Mouse (Mus musculus) embryonic facial prominence, embryonic 13.5 days (tissue): ENCODE measurements around the gene Pigl. TPM values are rescaled to one million over a fixed set of nuclear protein-coding genes. Genes with fewer than 3 reads are reported as not detected.
A peak's percentile ranks its signal among the peaks of the same experiment; 100 is the strongest.

Source experiments
- ATAC-seq: fragments of 200-750 bp; cut with Nextera tagmentation; 2 replicates; pipeline ENCODE4 v1.8.0; 2017; ENCODE audit warnings: low read depth; ENCODE audit not compliant: insufficient number of reproducible peaks, insufficient read depth, low FRiP score, low TSS enrichment
- H3K27ac ChIP-seq: fragments of 300-500 bp; sonication (generic); 2 replicates; pipeline ENCODE4 v1.5.1; 2015; ENCODE audit warnings: moderate library complexity, mild to moderate bottlenecking, inconsistent platforms
- H3K27me3 ChIP-seq: fragments of 300-500 bp; sonication (generic); 2 replicates; pipeline ENCODE4 v1.6.1; 2015; ENCODE audit warnings: mild to moderate bottlenecking, inconsistent platforms
- H3K36me3 ChIP-seq: fragments of 300-500 bp; sonication (generic); 2 replicates; pipeline ENCODE4 v1.6.1; 2015; ENCODE audit warnings: mild to moderate bottlenecking, inconsistent platforms
- H3K4me1 ChIP-seq: fragments of 300-500 bp; sonication (generic); 2 replicates; pipeline ENCODE4 v1.6.1; 2015; ENCODE audit warnings: inconsistent platforms
- H3K4me2 ChIP-seq: fragments of 300-500 bp; sonication (generic); 2 replicates; pipeline ENCODE4 v1.6.1; 2015; ENCODE audit warnings: moderate library complexity, mild to moderate bottlenecking, inconsistent platforms
- H3K4me3 ChIP-seq: fragments of 300-500 bp; sonication (generic); 2 replicates; pipeline ENCODE4 v1.5.1; 2015; ENCODE audit warnings: mild to moderate bottlenecking, inconsistent platforms
- H3K9ac ChIP-seq: fragments of 300-500 bp; sonication (generic); 2 replicates; pipeline ENCODE4 v1.6.1; 2015; ENCODE audit warnings: mild to moderate bottlenecking, inconsistent platforms
- H3K9me3 ChIP-seq: fragments of 300-500 bp; sonication (generic); 2 replicates; pipeline ENCODE4 v1.6.1; 2016; ENCODE audit warnings: inconsistent platforms
- WGBS: fragments of 180-500 bp; shearing (Covaris S2); methylation state at CpG from one replicate; pipeline ENCODE4 v1.1.7; 2015; ENCODE audit warnings: mixed read lengths; 5-methylcytosine and 5-hydroxymethylcytosine counted together
- polyA plus RNA-seq: library from polyadenylated mRNA; unstranded; fragments of >200 nt; fragmentation: Nextera tagmentation; extraction: Ambion mirVana; gene quantifications from 2 replicates; pipeline ENCODE4 v1.2.1, GENCODE M21; 2015

Pigl gene
- polyA plus RNA-seq, 1 experiment from 2014 or later = 9.6 TPM

- Histone ChIP-seq H3K36me3 (no peaks in the 10 kb centered on the region), H3K4me1 (no peaks in the 10 kb centered on the region), H3K4me2 (no peak overlapping the region), H3K4me3 (no peak overlapping the region), H3K27me3 (no peaks in the 10 kb centered on the region), H3K9me3 (no peaks in the 10 kb centered on the region), H3K27ac (no peak overlapping the region), H3K9ac (no peak overlapping the region)
- ATAC-seq = no peak
- 88% methylated on average over 6 of the region's 6 CpGs for WGBS
These were observed 12.2 kb downstream of the Pigl start for GRCm38 (mm10) chr11:62470451-62470850.

GRCm38 (mm10) chr11:62473516-62473915 is 15.3 kb downstream of the Pigl start:
- Histone ChIP-seq H3K9ac (no peak overlapping the region), H3K36me3 (no peaks in the 10 kb centered on the region), H3K9me3 (no peaks in the 10 kb centered on the region), H3K4me1 (no peaks in the 10 kb centered on the region), H3K27ac (no peak overlapping the region), H3K4me3 (no peak overlapping the region), H3K4me2 (no peak overlapping the region), H3K27me3 (no peaks in the 10 kb centered on the region)
- 92% methylated on average over 5 of the region's 5 CpGs for WGBS
- no peak for ATAC-seq

GRCm38 (mm10) chr11:62476156-62476555 is 17.9 kb downstream of the Pigl start:
- Histone ChIP-seq H3K27me3 (no peaks in the 10 kb centered on the region), H3K4me2 (no peak overlapping the region), H3K4me1 (no peaks in the 10 kb centered on the region), H3K36me3 (no peaks in the 10 kb centered on the region), H3K27ac (no peak overlapping the region), H3K4me3 (no peak overlapping the region), H3K9me3 (no peaks in the 10 kb centered on the region), H3K9ac (no peak overlapping the region)
- ATAC-seq = no peak
- 97% methylated on average over 4 of the region's 4 CpGs for WGBS

DNA sequence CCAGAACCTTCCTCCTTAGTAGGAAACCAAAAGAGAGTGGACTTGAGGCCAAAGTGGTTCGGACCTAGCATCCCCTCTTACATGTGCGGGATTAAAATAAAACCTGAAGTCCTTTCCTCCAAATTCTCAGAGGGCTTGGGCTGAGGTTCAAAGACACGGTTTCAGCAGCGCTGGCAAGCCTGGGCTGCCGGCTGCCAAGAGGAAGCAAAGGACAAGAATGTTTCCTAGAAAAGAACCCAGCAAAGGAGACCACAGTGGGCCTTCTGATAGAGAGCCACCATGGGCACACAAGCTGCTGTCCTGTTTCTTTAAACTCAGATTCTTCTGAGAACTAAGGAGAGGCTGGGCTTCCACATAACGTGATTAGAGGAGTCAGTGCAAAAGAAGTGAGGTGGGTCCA is 20.7 kb downstream of the Pigl start:
- WGBS = 63% methylated on average over 6 of the region's 6 CpGs
- Histone ChIP-seq H3K9me3 (no peaks in the 10 kb centered on the region), H3K4me3 (no peak overlapping the region), H3K4me1 (no peaks in the 10 kb centered on the region), H3K36me3 (no peaks in the 10 kb centered on the region), H3K9ac (no peak overlapping the region; the same call in 1 of the 2 replicates), H3K27me3 (no peaks in the 10 kb centered on the region), H3K4me2 (no peak overlapping the region), H3K27ac (0 out of 2 replicates have a peak overlapping the region, but pooled peaks have one; percentile 22)
- ATAC-seq = no peak

- Histone ChIP-seq H3K9me3 (no peaks in the 10 kb centered on the region), H3K9ac (no peak overlapping the region), H3K4me3 (no peak overlapping the region), H3K27ac (no peak overlapping the region), H3K4me2 (no peak overlapping the region), H3K27me3 (no peaks in the 10 kb centered on the region), H3K36me3 (no peaks in the 10 kb centered on the region), H3K4me1 (no peaks in the 10 kb centered on the region)
- no peak for ATAC-seq
- WGBS = 80% methylated on average over 5 of the region's 5 CpGs
These were observed 21.3 kb downstream of the Pigl start for GRCm38 (mm10) chr11:62479581-62479980.

DNA sequence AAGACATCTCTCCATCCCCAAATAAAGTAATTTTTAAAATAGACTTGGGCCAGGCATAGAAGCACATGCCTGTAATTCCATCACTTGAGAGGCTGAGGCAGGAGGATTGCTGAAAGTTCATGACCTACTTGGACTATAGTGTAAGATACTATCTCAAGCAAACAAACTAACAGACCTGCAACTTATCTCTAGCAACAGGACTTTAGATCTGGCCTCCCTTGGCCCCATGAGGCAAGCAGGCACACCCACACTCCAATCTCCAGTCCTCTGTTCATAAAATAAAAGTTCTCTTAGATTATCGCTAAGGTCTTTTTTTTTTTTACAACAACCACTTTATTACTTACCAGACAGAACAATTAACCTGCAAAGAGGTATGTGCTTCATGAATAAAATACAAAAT is 28.7 kb downstream of the Pigl start:
- 98% methylated on average over 1 of the region's 1 CpGs for WGBS
- Histone ChIP-seq H3K36me3 (no peaks in the 10 kb centered on the region), H3K4me2 (no peak overlapping the region), H3K4me3 (no peak overlapping the region), H3K9ac (no peak overlapping the region), H3K4me1 (no peaks in the 10 kb centered on the region), H3K27ac (no peak overlapping the region), H3K9me3 (no peaks in the 10 kb centered on the region), H3K27me3 (no peaks in the 10 kb centered on the region)
- no peak for ATAC-seq

DNA sequence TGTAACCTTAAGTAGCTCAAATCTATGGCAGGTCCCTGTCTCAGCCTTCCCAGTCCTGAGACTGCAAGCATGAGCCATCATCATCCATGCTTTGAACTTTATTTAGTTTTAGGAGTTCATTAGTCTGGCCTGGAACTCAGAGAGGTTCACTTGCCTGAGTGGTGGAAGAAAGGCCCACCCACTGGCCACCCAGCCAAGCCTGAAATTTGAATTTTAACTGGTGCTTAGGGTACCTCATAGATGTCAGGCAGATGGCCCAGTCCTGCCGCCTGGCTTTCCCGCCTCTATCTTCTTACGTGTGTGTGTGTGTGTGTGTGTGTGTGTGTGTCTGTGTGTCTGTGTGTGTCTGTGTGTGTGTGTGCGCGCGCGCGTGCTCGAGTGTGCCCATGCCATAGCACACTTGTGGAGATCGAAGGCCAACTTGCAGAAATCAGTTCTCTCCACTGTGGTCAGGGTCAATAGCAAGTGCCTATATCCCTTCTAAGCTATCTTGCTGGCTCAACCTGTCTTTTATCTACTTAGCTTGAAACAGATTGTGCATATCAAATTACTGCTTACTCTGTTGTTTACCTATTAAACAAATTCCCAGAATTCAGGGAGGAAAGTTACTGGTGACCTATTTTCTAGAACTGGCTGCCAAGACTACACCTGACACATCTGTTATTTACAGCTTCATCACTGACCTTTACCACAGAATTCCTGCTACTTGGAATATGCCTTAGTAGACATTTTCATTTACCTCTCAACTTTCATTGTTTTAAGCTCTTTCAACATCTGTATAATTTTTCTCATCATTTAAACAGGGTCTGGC is 29.5 kb downstream of the Pigl start:
- H3K9ac ChIP-seq = no peak overlapping the region
- no peaks in the 10 kb centered on the region for H3K9me3 ChIP-seq
- H3K4me3 ChIP-seq = no peak overlapping the region
- no peaks in the 10 kb centered on the region for H3K36me3 ChIP-seq
- H3K4me2 ChIP-seq = no peak overlapping the region
- no peaks in the 10 kb centered on the region for H3K4me1 ChIP-seq
- H3K27ac ChIP-seq = no peak overlapping the region
- ATAC-seq = no peak
- H3K27me3 ChIP-seq = no peaks in the 10 kb centered on the region
- WGBS = 90% methylated on average over 10 of the region's 10 CpGs

- no peak overlapping the region for H3K9ac ChIP-seq
- H3K4me3 ChIP-seq = no peak overlapping the region
- WGBS = 96% methylated on average over 6 of the region's 6 CpGs
- no peaks in the 10 kb centered on the region for H3K36me3 ChIP-seq
- H3K9me3 ChIP-seq = no peaks in the 10 kb centered on the region
- H3K4me2 ChIP-seq = no peak overlapping the region
- ATAC-seq = no peak
- no peaks in the 10 kb centered on the region for H3K27me3 ChIP-seq
- H3K4me1 ChIP-seq = peaks cover 8% of the 10 kb centered on the region
- no peak overlapping the region for H3K27ac ChIP-seq
These were observed 35.4 kb downstream of the Pigl start for GRCm38 (mm10) chr11:62493701-62494100.

DNA sequence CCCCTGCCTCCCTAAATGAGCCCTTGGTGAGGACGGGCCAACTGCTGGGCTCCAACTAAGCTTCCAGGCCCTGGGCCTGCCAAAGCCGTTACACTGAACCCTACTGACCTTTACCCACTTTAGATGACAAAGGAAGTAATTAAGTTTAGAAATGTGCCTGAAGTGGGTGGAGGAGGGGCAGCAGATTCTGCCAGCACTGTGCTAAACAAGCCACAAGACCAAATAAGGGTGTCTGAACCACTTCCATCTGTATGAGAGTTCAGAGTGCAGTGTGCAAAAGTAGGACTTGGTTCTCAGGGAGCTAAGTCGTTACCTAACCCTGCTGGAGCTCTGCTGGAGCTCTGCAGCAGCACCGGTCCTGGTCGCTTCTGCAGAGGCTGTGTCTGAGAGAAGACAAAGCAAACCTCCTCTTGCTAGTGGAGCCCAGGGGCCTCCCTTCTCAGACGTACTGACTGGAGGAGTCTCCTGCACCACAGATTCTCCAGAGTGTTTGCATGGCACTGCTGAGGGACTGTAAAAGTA is 36.6 kb downstream of the Pigl start:
- H3K4me1 ChIP-seq = peaks cover 8% of the 10 kb centered on the region
- H3K4me2 ChIP-seq = no peak overlapping the region
- 7% methylated on average over 6 of the region's 6 CpGs for WGBS
- no peak for ATAC-seq
- peak overlapping the region; percentile 54 for H3K9ac ChIP-seq
- no peak overlapping the region for H3K4me3 ChIP-seq
- H3K27ac ChIP-seq = peak overlapping the region; percentile 60; the same call in 1 of the 2 replicates
- no peaks in the 10 kb centered on the region for H3K9me3 ChIP-seq
- no peaks in the 10 kb centered on the region for H3K27me3 ChIP-seq
- no peaks in the 10 kb centered on the region for H3K36me3 ChIP-seq

- H3K4me1 ChIP-seq = peaks cover 8% of the 10 kb centered on the region
- H3K9me3 ChIP-seq = no peaks in the 10 kb centered on the region
- 38% methylated on average over 9 of the region's 10 CpGs for WGBS
- ATAC-seq = no peak
- 0 out of 2 replicates have a peak overlapping the region, but pooled peaks have one; percentile 60 for H3K27ac ChIP-seq
- no peak overlapping the region for H3K4me3 ChIP-seq
- peak overlapping the region; percentile 54 for H3K9ac ChIP-seq
- no peaks in the 10 kb centered on the region for H3K27me3 ChIP-seq
- no peaks in the 10 kb centered on the region for H3K36me3 ChIP-seq
- H3K4me2 ChIP-seq = no peak overlapping the region
These were observed 37.1 kb downstream of the Pigl start for GRCm38 (mm10) chr11:62495276-62495801.

DNA sequence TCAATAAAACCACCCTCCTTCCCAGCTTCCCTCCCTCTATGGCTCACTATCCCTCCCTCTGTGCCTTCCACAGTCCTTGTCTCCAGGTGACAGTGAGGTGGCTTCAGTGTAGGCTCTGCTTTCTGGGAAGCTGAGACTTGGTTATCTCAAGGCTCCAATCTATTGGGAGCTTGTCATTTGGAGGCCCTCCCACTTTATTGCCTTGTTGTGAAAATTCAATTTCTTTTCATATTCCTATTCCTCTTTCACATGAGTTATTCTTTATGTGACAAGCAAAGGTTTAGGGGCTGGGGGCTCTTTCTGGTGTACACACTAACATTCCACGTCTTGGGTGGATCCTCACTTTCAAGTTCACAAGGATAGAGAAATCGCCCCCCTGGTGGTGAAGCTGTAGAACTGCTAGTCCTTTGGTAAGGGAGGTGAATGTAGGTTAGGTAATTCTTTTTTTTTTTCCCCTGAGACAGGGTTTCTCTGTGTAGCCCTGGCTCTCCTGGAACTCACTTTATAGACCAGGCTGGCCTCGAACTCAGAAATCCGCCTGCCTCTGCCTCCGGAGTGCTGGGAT is 38.0 kb downstream of the Pigl start:
- H3K4me1 ChIP-seq = peaks cover 8% of the 10 kb centered on the region
- no peak overlapping the region for H3K27ac ChIP-seq
- 66% methylated on average over 5 of the region's 5 CpGs for WGBS

GRCm38 (mm10) chr11:62497181-62497580 is 38.9 kb downstream of the Pigl start:
- Histone ChIP-seq H3K9me3 (no peaks in the 10 kb centered on the region), H3K9ac (no peak overlapping the region), H3K27ac (no peak overlapping the region), H3K36me3 (no peaks in the 10 kb centered on the region), H3K4me1 (peaks cover 8% of the 10 kb centered on the region), H3K4me2 (no peak overlapping the region), H3K27me3 (no peaks in the 10 kb centered on the region), H3K4me3 (no peak overlapping the region)
- no peak for ATAC-seq
- 59% methylated on average over 3 of the region's 3 CpGs for whole genome bisulfite sequencing

More for the DNA sequence above, 38.0 kb downstream of the Pigl start:
- no peaks in the 10 kb centered on the region for H3K27me3 ChIP-seq
- H3K9ac ChIP-seq = no peak overlapping the region
- H3K4me3 ChIP-seq = no peak overlapping the region
- H3K9me3 ChIP-seq = no peaks in the 10 kb centered on the region
- H3K36me3 ChIP-seq = no peaks in the 10 kb centered on the region
- H3K4me2 ChIP-seq = no peak overlapping the region
- ATAC-seq = no peak
